Mouse (Mus musculus) activated CD4-positive, CD25-positive, alpha-beta regulatory T cell, adult 9 weeks (primary cell): ENCODE data around the gene Olfr859. TPM values are rescaled to one million over a fixed set of nuclear protein-coding genes. Genes with fewer than 3 reads are reported as not detected.

Experiments used
- polyA plus RNA-seq: library from polyadenylated mRNA; unstranded; fragments of 100-300 nt; shearing (Covaris generic); gene quantifications from one replicate; pipeline ENCODE4 v1.2.1, GENCODE M21; 2017

The Olfr859 gene
- polyA plus RNA-seq: not detected

DNA sequence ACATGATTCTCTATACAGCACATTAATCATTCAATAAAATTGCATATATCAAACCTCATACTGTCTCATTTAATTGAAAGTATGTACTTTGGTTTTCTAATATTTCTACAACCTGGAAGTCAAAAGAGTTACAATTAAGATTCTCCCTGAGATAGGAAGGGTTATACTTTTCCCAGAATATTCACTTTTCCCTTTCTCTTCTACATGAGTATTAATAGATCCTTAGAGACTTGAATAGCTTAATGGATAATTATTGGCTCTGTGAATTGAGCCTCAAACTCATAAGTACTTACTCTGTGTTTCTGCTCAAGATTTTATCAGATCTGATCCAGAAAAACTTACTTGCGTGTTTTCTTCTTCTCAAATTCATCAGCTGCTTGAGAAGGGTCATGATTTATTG lies at the start of gene Olfr859:
Gene Olfr859, plus strand, starts transcription at position 301 of the 400 bp plus-strand sequence.

DNA sequence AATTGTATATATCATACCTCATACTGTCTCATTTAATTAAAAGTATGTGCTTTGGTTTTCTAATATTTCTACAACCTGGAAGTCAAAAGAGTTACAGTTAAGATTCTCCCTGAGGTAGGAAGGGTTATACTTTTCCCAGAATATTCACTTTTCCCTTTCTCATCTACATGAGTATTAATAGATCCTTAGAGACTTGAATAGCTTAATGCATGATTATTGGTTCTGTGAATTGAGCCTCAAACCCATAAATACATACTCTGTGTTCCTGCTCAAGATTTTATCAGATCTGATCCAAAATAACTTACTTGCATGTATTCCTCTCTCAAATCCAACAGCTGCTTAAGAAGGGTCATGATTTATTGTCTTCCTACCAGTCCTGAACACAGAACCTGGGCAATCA lies 24.7 kb upstream of the Olfr859 start, which contains the start of gene Olfr58:
Gene Olfr58, plus strand, starts transcription at position 301 of the 400 bp plus-strand sequence.

DNA sequence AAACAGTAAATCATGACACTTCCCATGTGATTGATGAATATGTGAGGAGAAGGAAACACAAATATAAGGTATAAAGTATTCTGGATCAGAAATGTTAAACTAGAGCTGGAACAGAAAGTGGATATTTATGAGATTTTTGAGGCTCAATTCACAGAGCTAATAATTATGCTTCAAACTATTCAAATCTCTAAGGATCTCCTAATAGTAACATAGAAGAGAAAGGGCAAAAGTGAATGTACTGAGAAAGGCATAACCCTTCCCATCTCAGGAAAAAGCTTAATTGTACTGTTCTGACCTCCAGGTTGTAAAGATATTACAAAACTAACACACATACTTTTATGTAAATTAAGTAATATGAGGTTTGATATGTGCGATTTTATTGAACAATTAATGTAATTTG lies 44.9 kb downstream of the Olfr859 start, which contains the start of gene Olfr860:
Gene Olfr860, minus strand, starts transcription at position 101 of the 400 bp plus-strand sequence.

Other genes with a start within 250 kb of the Olfr859 start
- not detected for gene Olfr854, start 237.5 kb upstream of the Olfr859 start, polyA plus RNA-seq
- not detected for gene Olfr855, start 222.3 kb upstream of the Olfr859 start, polyA plus RNA-seq
- gene Zfp317, start 182.8 kb upstream of the Olfr859 start, polyA plus RNA-seq: 41.2 TPM
- not detected for gene Olfr857, start 95.5 kb upstream of the Olfr859 start, polyA plus RNA-seq
- gene Olfr58, start 24.6 kb upstream of the Olfr859 start, polyA plus RNA-seq: not detected
- gene Olfr860, start 44.8 kb downstream of the Olfr859 start, polyA plus RNA-seq: not detected
- gene Olfr862, start 83.1 kb downstream of the Olfr859 start, polyA plus RNA-seq: not detected
- 1.1 TPM for gene Olfr77, start 112.0 kb downstream of the Olfr859 start, polyA plus RNA-seq
- not detected for gene Olfr866, start 223.1 kb downstream of the Olfr859 start, polyA plus RNA-seq